Mouse (Mus musculus): ENCODE results near the gene Tas1r2. TPM values are rescaled to one million over a fixed set of nuclear protein-coding genes. Genes with fewer than 3 reads are reported as not detected.

The Tas1r2 gene
- total RNA-seq, 2 experiments from 2014 or later: not detected

DNA sequence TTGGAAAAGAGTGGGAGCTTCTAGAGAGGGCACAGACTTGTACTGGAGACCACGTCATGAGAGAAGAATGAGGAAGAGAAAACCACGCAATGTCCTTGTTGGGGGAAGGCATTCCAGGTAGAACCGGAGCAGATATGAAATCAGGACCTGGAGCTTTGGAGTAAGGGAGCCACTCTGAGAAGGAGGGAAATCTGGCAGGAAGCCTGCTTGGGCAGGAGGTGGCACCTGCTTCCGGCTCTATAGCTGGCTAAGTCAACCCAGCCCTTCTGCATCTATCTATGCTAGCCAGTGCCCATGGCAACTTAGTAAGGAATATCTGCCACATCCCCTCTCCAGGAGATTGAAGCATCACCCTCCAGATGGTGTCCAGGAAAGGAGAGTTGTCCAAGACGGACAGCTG is 52.6 kb downstream of the Tas1r2 start:
- DNase-seq (ENCODE audit: low spot score): no peak

- no peak for DNase-seq (ENCODE audit: low spot score)
These were observed 57.4 kb downstream of the Tas1r2 start for GRCm38 (mm10) chr4:139710467-139711334.

DNA sequence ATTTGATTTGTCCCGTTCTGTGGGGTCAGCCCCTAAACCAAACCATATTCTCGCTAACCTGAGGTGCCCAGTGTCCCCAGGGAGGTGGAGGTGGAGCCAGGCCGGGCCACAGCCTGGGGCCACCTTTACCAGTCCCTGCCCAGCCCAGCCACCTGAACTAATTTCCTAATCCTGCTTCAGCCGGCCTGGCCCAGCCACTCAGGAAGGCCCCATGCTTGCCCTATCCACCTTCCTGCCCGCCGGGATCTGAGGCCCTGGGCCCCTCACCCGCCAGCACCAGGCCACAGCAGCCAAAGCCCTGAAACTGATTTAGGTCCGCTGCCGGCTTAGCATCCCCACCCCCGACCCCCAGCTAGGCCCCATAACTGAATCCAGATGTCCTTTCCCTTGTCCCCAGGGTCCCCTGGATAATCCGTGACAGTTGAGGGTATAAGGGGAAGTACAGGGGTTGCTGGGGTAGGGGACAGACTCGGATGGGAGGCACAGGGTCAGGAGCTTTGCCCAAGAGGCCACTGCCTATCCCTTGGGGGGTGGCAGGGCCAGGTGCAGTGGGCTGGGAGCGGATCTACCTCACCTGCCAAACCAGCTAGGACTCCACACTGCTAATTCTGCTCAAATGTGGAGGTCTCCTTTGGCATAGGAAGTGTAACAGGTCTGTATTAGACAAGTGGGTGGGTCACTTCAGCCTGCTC is 62.0 kb downstream of the Tas1r2 start:
- DNase-seq (ENCODE audit: low spot score): no peak

GRCm38 (mm10) chr4:139716477-139717169 is 63.3 kb downstream of the Tas1r2 start:
- DNase-seq (ENCODE audit: low spot score): no peak

- DNase-seq (ENCODE audit: low spot score): no peak
These were observed 65.6 kb downstream of the Tas1r2 start for GRCm38 (mm10) chr4:139718978-139719377.

Small RNA genes lying within 50 kb of the gene (microRNA-seq; reads per million reads assigned to microRNA genes)
- 2.4 reads per million for gene Mir7020

Other genes with a start within 250 kb of the Tas1r2 start
- 1 to 10 TPM; 1.4 to 2.4 TPM for gene Iffo2, start 123.0 kb upstream of the Tas1r2 start, total RNA-seq (2021)
- gene Gm21969, start 50.4 kb upstream of the Tas1r2 start, total RNA-seq (2021): not detected
- 10 to 100 TPM; 57.6 to 64.8 TPM for gene Aldh4a1, start 30.7 kb upstream of the Tas1r2 start, total RNA-seq (2021)
- 1 to 10 TPM; 1.1 to 1.5 TPM for gene Pax7, start 180.0 kb downstream of the Tas1r2 start, total RNA-seq (2021)

All from gastrocnemius, adult 18-20 months (tissue).